Mouse (Mus musculus) MEL (cell line): ENCODE results near the gene Pdzd8. TPM values are rescaled to one million over a fixed set of nuclear protein-coding genes. Genes with fewer than 3 reads are reported as not detected.
A peak's percentile ranks its signal among the peaks of the same experiment; 100 is the strongest.

Experiments
- DNase-seq: peaks from one replicate; pipeline ENCODE4 v3.0.0; 2011; ENCODE audit warnings: low read depth, low spot score
- H3K27ac ChIP-seq: 2 replicates; pipeline ENCODE4 v1.5.1; 2012; ENCODE audit warnings: low read depth, mild to moderate bottlenecking, control low read depth, low read length, moderate library complexity; ENCODE audit not compliant: control insufficient read depth
- H3K27me3 ChIP-seq, 2 experiments: fragments of 150-350 bp in 1 of 2; sonication (generic) in 1 of 2; 2 replicates each; pipeline ENCODE4 v1.6.1; 2012; ENCODE audit warnings: low read length in 2 of 2, mild to moderate bottlenecking in 2 of 2, improper control_type of control experiment in 1 of 2, moderate library complexity in 1 of 2; ENCODE audit not compliant: insufficient read depth in 2 of 2, control insufficient read depth in 1 of 2
- H3K36me3 ChIP-seq, 2 experiments: 2 replicates each; pipeline ENCODE4 v1.6.1; 2012 to 2014; ENCODE audit warnings: low read length in 2 of 2, improper control_type of control experiment in 1 of 2, inconsistent platforms in 1 of 2, mild to moderate bottlenecking in 1 of 2; ENCODE audit not compliant: insufficient read depth in 2 of 2, control insufficient read depth in 1 of 2
- H3K4me1 ChIP-seq, 2 experiments: fragments of 150-350 bp in 1 of 2; sonication (generic) in 1 of 2; 2 replicates each; pipeline ENCODE4 v1.6.1; 2012; ENCODE audit warnings: low read length in 2 of 2, improper control_type of control experiment in 1 of 2, mild to moderate bottlenecking in 1 of 2; ENCODE audit not compliant: insufficient read depth in 2 of 2, control insufficient read depth in 1 of 2
- H3K4me3 ChIP-seq, 2 experiments: fragments of 150-350 bp in 1 of 2; sonication (generic) in 1 of 2; 2 replicates each; pipeline ENCODE4 v1.5.1; 2012; ENCODE audit warnings: low read depth in 2 of 2, low read length in 2 of 2, mild to moderate bottlenecking in 2 of 2, moderate library complexity in 2 of 2, control low read depth in 1 of 2, improper control_type of control experiment in 1 of 2; ENCODE audit not compliant: control insufficient read depth in 1 of 2, insufficient read depth in 1 of 2
- H3K79me2 ChIP-seq: 2 replicates; pipeline ENCODE4 v1.6.1; 2012; ENCODE audit warnings: mild to moderate bottlenecking, low read length, moderate library complexity; ENCODE audit not compliant: control insufficient read depth, poor library complexity, insufficient read depth
- H3K9ac ChIP-seq: 2 replicates; pipeline ENCODE4 v1.6.1; 2012; ENCODE audit warnings: low read depth, mild to moderate bottlenecking, control low read depth, low read length, moderate library complexity; ENCODE audit not compliant: control insufficient read depth, poor library complexity, severe bottlenecking
- H3K9me3 ChIP-seq: fragments of 150-350 bp; sonication (generic); replicated peaks from 2 replicates; pipeline ENCODE4 v1.6.1; 2012; ENCODE audit warnings: mild to moderate bottlenecking, low read length, improper control_type of control experiment, moderate library complexity; ENCODE audit not compliant: insufficient read depth
- BHLHE40 ChIP-seq: IDR thresholded peaks from 2 replicates; pipeline ENCODE4 v1.6.1; 2012; ENCODE audit warnings: low read depth, mild to moderate bottlenecking, inconsistent platforms, low read length, improper control_type of control experiment, borderline replicate concordance
- E2F4 ChIP-seq: IDR thresholded peaks from 2 replicates; pipeline ENCODE4 v1.6.1; 2011; ENCODE audit warnings: low read depth, low read length, improper control_type of control experiment, borderline replicate concordance
- ETS1 ChIP-seq: IDR thresholded peaks from 2 replicates; pipeline ENCODE4 v1.6.1; 2012; ENCODE audit warnings: low read depth, mild to moderate bottlenecking, inconsistent platforms, low read length, improper control_type of control experiment, moderate library complexity
- GABPA ChIP-seq: IDR thresholded peaks from 2 replicates; pipeline ENCODE4 v1.6.1; 2012; ENCODE audit warnings: low read depth, mild to moderate bottlenecking, inconsistent platforms, low read length, improper control_type of control experiment, moderate library complexity
- GATA1 ChIP-seq: IDR thresholded peaks from 2 replicates; pipeline ENCODE4 v1.6.1; 2011; ENCODE audit warnings: low read depth, low read length, improper control_type of control experiment
- HCFC1 ChIP-seq: IDR thresholded peaks from 2 replicates; pipeline ENCODE4 v1.6.1; 2012; ENCODE audit warnings: low read depth, mild to moderate bottlenecking, inconsistent platforms, low read length, improper control_type of control experiment, moderate library complexity
- MAFK ChIP-seq: IDR thresholded peaks from 2 replicates; pipeline ENCODE4 v1.6.1; 2011; ENCODE audit warnings: low read depth, mild to moderate bottlenecking, low read length, improper control_type of control experiment, borderline replicate concordance
- MAZ ChIP-seq: IDR thresholded peaks from 2 replicates; pipeline ENCODE4 v1.6.1; 2012; ENCODE audit warnings: low read depth, mild to moderate bottlenecking, inconsistent platforms, low read length, improper control_type of control experiment
- MEF2A ChIP-seq: IDR thresholded peaks from 2 replicates; pipeline ENCODE4 v1.6.1; 2014; ENCODE audit warnings: low read depth, mild to moderate bottlenecking, inconsistent platforms, low read length, improper control_type of control experiment; ENCODE audit not compliant: poor library complexity, insufficient replicate concordance, severe bottlenecking; ENCODE audit errors: extremely low read depth
- MXI1 ChIP-seq: IDR thresholded peaks from 2 replicates; pipeline ENCODE4 v1.6.1; 2011; ENCODE audit warnings: mild to moderate bottlenecking, low read depth, low read length, improper control_type of control experiment
- MYB ChIP-seq: IDR thresholded peaks from 2 replicates; pipeline ENCODE4 v1.6.1; 2011; ENCODE audit warnings: mild to moderate bottlenecking, low read depth, low read length, improper control_type of control experiment
- NELFE ChIP-seq: IDR thresholded peaks from 2 replicates; pipeline ENCODE4 v1.6.1; 2011; ENCODE audit warnings: low read depth, low read length, improper control_type of control experiment
- NRF1 ChIP-seq: IDR thresholded peaks from 2 replicates; pipeline ENCODE4 v1.6.1; 2014; ENCODE audit warnings: low read depth, mild to moderate bottlenecking, inconsistent platforms, low read length, improper control_type of control experiment, moderate library complexity; ENCODE audit not compliant: poor library complexity, insufficient read depth, severe bottlenecking
- POLR2AphosphoS2 ChIP-seq: IDR thresholded peaks from 2 replicates; pipeline ENCODE4 v1.6.1; 2011; ENCODE audit warnings: low read length, improper control_type of control experiment
- SIN3A ChIP-seq: IDR thresholded peaks from 2 replicates; pipeline ENCODE4 v1.6.1; 2012; ENCODE audit warnings: low read length, improper control_type of control experiment, inconsistent platforms
- SMC3 ChIP-seq: IDR thresholded peaks from 2 replicates; pipeline ENCODE4 v1.6.1; 2011; ENCODE audit warnings: low read depth, low read length, improper control_type of control experiment
- TCF12 ChIP-seq: IDR thresholded peaks from 2 replicates; pipeline ENCODE4 v1.6.1; 2014; ENCODE audit warnings: low read depth, mild to moderate bottlenecking, inconsistent platforms, low read length, improper control_type of control experiment, moderate library complexity
- UBTF ChIP-seq: IDR thresholded peaks from 2 replicates; pipeline ENCODE4 v1.6.1; 2012; ENCODE audit warnings: low read depth, mild to moderate bottlenecking, inconsistent platforms, low read length, improper control_type of control experiment, moderate library complexity, borderline replicate concordance; ENCODE audit not compliant: insufficient read depth
- ZC3H11A ChIP-seq: IDR thresholded peaks from 2 replicates; pipeline ENCODE4 v1.6.1; 2012; ENCODE audit warnings: low read depth, mild to moderate bottlenecking, inconsistent platforms, low read length, improper control_type of control experiment
- ZKSCAN1 ChIP-seq: IDR thresholded peaks from 2 replicates; pipeline ENCODE4 v1.6.1; 2012; ENCODE audit warnings: low read depth, mild to moderate bottlenecking, inconsistent platforms, low read length, improper control_type of control experiment, moderate library complexity
- polyA plus RNA-seq, 2 experiments: library from polyadenylated mRNA; stranded (reverse) in 1 of 2; unstranded in 1 of 2; fragments of >175 nt in 1 of 2; fragments of >200 nt in 1 of 2; gene quantifications; 2 replicates each; pipeline versions ENCODE4 v1.2.1 to v1.2.4; 2012; ENCODE audit warnings: low replicate concordance in 2 of 2, low read depth in 1 of 2; ENCODE audit not compliant: insufficient read length in 2 of 2, insufficient read depth in 1 of 2, missing spikeins in 1 of 2
- total RNA-seq: library from RNA; depleted of rRNA; stranded (reverse); fragments of 300-350 nt; gene quantifications from 2 replicates; pipeline ENCODE4 v1.2.3, GENCODE M21; 2012; rRNA removed

Gene Pdzd8
- total and polyA plus RNA-seq, 3 experiments = 46.4 to 137 (median 49.8) TPM

DNA sequence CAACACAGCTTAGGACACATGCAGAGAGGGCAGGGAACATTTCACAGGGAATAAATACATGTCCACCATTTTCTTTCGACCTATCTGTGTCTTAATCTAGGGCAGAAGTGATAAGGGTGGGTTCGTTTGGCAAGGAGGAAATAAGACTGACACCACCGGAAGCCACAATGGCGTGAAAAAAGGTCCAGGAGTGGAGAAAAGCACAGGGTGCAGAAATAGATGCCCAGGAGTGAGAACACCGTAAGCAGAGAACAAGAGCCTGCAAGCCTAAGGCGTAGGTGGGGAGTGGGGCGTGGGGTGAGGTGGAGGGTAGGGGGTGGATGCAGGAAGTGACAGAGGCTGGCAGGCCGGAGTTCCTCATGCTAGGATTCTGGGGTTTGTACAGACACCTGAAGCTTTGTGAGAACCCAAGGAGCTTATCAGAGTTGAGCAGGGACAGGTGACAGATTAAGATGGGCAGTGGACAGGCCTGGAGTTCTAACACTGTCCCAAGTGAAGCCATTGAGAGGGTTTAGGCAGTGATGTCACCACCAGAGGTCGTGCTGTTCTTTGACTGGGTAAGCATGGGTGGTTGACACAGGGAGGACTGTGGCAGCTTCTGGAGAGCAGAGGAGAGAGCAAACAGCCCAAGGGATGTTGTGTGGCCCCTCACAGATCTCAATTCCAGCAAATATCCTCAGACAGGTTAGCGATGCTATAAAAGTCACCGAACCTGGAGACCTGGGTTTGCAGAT lies 96.9 kb downstream of the Pdzd8 start (continued):
- TF ChIP-seq GATA1 = peak; percentile 71
- no peak for TF ChIP-seq NELFE
- TF ChIP-seq MAZ = no peak
- TF ChIP-seq BHLHE40 = no peak
- TF ChIP-seq HCFC1 = peak; percentile 51; the same call in 1 of the 2 replicates
- peak; percentile 24; the same call in 1 of the 2 replicates for TF ChIP-seq TCF12
- no peak for TF ChIP-seq NRF1
- no peak for TF ChIP-seq SMC3
- TF ChIP-seq SIN3A = no peak
- no peak for TF ChIP-seq MYB
- TF ChIP-seq ETS1 = 0 out of 2 replicates have a peak, but pooled peaks have one; percentile 20
- no peak for TF ChIP-seq MEF2A
- TF ChIP-seq MXI1 = no peak
- TF ChIP-seq ZC3H11A = no peak
- TF ChIP-seq POLR2AphosphoS2 = no peak
- no peak for TF ChIP-seq GABPA
- no peak for TF ChIP-seq ZKSCAN1

DNA sequence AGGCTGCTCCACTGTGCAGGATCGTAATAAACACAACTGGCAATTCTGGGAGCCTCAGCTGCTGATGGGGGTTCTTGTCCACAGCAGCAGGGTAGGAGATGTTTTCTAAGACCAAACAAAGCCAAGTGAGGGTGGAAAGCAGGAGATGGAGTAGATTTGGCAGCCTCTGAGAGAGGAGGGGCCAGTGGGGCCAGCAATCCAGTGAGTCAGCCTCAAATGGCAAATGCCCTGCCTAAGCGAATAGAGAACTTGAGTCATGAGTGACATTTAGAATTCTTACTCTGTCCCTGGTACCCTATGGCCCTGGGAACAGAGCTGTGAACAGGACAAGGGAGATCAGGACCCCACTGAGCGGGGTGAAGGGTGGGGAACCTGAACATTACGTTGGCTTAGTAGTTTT lies 97.4 kb downstream of the Pdzd8 start:
- H3K27ac ChIP-seq = peak overlapping the region; percentile 2; the same call in 1 of the 2 replicates
- no peak overlapping the region for H3K4me3 ChIP-seq
- H3K36me3 ChIP-seq = peaks cover 0 to 12% of the 10 kb centered on the region in 2 experiments; a peak in 2 of 4 replicates
- no peaks in the 10 kb centered on the region for H3K79me2 ChIP-seq
- H3K9me3 ChIP-seq = no peaks in the 10 kb centered on the region
- H3K4me1 ChIP-seq = peaks cover 9 to 13% of the 10 kb centered on the region in 2 experiments
- no peaks in the 10 kb centered on the region for H3K27me3 ChIP-seq
- TF ChIP-seq E2F4 (no peak), UBTF (no peak), SMC3 (no peak), NELFE (no peak), MAFK (no peak)
- H3K9ac ChIP-seq = no peak overlapping the region
- peak; percentile 40 for DNase-seq

Other genes with a start within 250 kb of the Pdzd8 start
- not detected in 2 replicates for gene Vax1, start 175.7 kb downstream of the Pdzd8 start, total RNA-seq
- gene Vax1, start 175.7 kb downstream of the Pdzd8 start, polyA plus RNA-seq = not detected
- gene Kcnk18, start 126.6 kb downstream of the Pdzd8 start, total RNA-seq = not detected in 2 replicates
- not detected for gene Kcnk18, start 126.6 kb downstream of the Pdzd8 start, polyA plus RNA-seq
- 1.0 and 1.5 TPM in 2 replicates for gene Slc18a2, start 84.9 kb downstream of the Pdzd8 start, total RNA-seq
- gene Slc18a2, start 84.9 kb downstream of the Pdzd8 start, polyA plus RNA-seq = 1 to 10 TPM in 1 of 2 experiments, not detected in 1; 4.2 TPM
- 348 and 662 TPM in 2 replicates for gene Rps12-ps3, start 23.5 kb downstream of the Pdzd8 start, total RNA-seq
- gene Rps12-ps3, start 23.5 kb downstream of the Pdzd8 start, polyA plus RNA-seq = 1,000 to 10,000 TPM in 1 of 2 experiments, not detected in 1; 4,283 TPM
- 0.07 and 0.08 TPM in 2 replicates for gene Emx2, start 112.6 kb upstream of the Pdzd8 start, total RNA-seq
- gene Emx2, start 112.6 kb upstream of the Pdzd8 start, polyA plus RNA-seq = not detected